Mouse (Mus musculus) limb, embryonic 15.5 days (tissue): ENCODE results near the gene Vmn2r9. TPM values are rescaled to one million over a fixed set of nuclear protein-coding genes. Genes with fewer than 3 reads are reported as not detected.
"Not testable (repeated sequence)": the region's sequence is repeated elsewhere in the genome, so short reads cannot be mapped to it uniquely, and the experiment has no call there.

Experiments
- ATAC-seq: fragments of 200-750 bp; cut with Nextera tagmentation; 2 replicates; pipeline ENCODE4 v1.8.0; 2017; ENCODE audit warnings: low read depth, moderate TSS enrichment; ENCODE audit not compliant: insufficient number of reproducible peaks, low FRiP score, low TSS enrichment
- H3K27ac ChIP-seq: fragments of 300-500 bp; sonication (generic); 2 replicates; pipeline ENCODE4 v1.5.1; 2015; ENCODE audit warnings: moderate library complexity, mild to moderate bottlenecking, inconsistent platforms
- H3K27me3 ChIP-seq: fragments of 300-500 bp; sonication (generic); 2 replicates; pipeline ENCODE4 v1.6.1; 2015; ENCODE audit warnings: inconsistent platforms
- H3K36me3 ChIP-seq: fragments of 300-500 bp; sonication (generic); 2 replicates; pipeline ENCODE4 v1.6.1; 2015; ENCODE audit warnings: inconsistent platforms
- H3K4me1 ChIP-seq: fragments of 300-500 bp; sonication (generic); 2 replicates; pipeline ENCODE4 v1.6.1; 2015; ENCODE audit warnings: inconsistent platforms
- H3K4me2 ChIP-seq: fragments of 300-500 bp; sonication (generic); 2 replicates; pipeline ENCODE4 v1.6.1; 2015; ENCODE audit warnings: mild to moderate bottlenecking, inconsistent platforms
- H3K4me3 ChIP-seq: fragments of 300-500 bp; sonication (generic); 2 replicates; pipeline ENCODE4 v1.5.1; 2015; ENCODE audit warnings: mild to moderate bottlenecking, inconsistent platforms
- H3K9ac ChIP-seq: fragments of 300-500 bp; sonication (generic); 2 replicates; pipeline ENCODE4 v1.6.1; 2015; ENCODE audit warnings: inconsistent platforms
- H3K9me3 ChIP-seq: fragments of 300-500 bp; sonication (generic); 2 replicates; pipeline ENCODE4 v1.6.1; 2016; ENCODE audit warnings: inconsistent platforms
- WGBS: fragments of 180-500 bp; shearing (Covaris S2); methylation state at CpG from one replicate; pipeline ENCODE4 v1.1.7; 2015; 5-methylcytosine and 5-hydroxymethylcytosine counted together
- polyA plus RNA-seq: library from polyadenylated mRNA; unstranded; fragments of >200 nt; fragmentation: Nextera tagmentation; extraction: Ambion mirVana; gene quantifications from 2 replicates; pipeline ENCODE4 v1.2.1, GENCODE M21; 2015

Gene Vmn2r9
- not detected in 2 replicates for polyA plus RNA-seq

DNA sequence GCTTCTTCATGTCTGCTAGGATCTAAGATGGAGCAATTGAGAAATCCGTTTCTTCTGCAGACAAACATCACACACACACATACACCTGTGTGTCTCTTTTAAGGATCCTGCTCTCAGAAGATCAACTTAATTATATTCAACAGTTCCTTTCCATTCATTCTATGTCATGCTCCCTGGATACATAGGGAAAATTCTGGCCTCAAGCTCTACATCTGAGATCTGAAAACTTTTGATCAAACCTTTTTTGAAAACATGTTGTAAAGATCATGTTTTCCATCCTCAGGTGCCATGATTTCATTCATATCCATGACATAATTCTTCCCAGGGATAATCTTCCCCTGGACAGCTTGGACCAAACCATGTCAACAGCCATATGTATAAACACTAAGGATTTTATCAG, at the start of gene Vmn2r9:
Vmn2r9 (minus strand) TSS at position 101 of the 400 bp plus-strand sequence.
- H3K9me3 ChIP-seq, ATAC-seq, H3K4me2 ChIP-seq, H3K27ac ChIP-seq, H3K4me1 ChIP-seq, H3K36me3 ChIP-seq, H3K9ac ChIP-seq, H3K27me3 ChIP-seq, H3K4me3 ChIP-seq: not testable (repeated sequence)
- 67% methylated on average over 1 of the region's 1 CpGs for WGBS

DNA sequence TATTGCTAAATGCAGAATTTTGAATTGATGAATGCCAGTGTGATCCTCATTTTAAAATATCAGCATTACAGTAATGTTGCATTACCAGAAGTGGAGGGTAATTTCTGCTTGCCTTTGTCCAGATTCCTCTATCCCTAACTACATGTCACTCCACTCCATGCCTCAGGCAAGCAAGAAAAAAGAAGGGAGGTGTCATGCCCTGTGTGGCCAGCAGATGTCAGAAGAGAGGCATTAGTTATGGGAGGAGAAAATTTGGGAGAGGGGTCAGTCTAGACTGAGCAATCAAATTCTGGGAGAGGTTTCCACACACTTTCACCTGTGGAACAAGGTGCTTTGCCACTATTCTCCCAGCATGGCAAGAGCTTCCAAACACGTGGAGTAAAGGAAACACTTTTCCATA, 14.3 kb upstream of the Vmn2r9 start:
- not testable (repeated sequence) for H3K9ac ChIP-seq, H3K27me3 ChIP-seq, H3K4me3 ChIP-seq, H3K4me2 ChIP-seq, ATAC-seq, H3K4me1 ChIP-seq, H3K36me3 ChIP-seq, H3K27ac ChIP-seq, H3K9me3 ChIP-seq
- 3% methylated on average over 1 of the region's 1 CpGs for WGBS

DNA sequence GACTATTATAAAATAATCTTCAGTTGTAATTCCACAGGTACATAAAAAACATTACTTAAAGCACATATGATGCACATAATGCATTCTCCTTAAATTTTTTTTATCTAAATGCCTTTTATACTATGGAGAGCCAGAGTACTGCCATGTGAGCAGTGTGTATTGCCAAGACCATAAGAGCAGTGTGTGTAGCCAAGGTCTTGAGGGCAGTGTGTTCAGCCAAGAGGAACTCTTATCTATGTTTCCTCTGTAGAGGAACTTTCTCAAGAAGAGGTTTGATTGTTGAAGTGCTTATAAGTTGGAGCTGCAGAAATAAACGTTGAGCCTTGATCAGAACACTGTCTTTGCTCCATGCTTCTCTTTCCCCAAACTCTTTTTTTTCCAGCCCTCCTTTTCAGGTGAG, 2.9 kb downstream of the Vmn2r9 start:
- Histone ChIP-seq H3K4me2 (no peak overlapping the region), H3K9ac (no peak overlapping the region), H3K9me3 (no peaks in the 10 kb centered on the region), H3K4me1 (no peaks in the 10 kb centered on the region), H3K27ac (no peak overlapping the region), H3K4me3 (no peak overlapping the region), H3K27me3 (no peaks in the 10 kb centered on the region), H3K36me3 (no peaks in the 10 kb centered on the region)
- ATAC-seq, result no peak
- WGBS, result 28% methylated on average over 1 of the region's 1 CpGs

DNA sequence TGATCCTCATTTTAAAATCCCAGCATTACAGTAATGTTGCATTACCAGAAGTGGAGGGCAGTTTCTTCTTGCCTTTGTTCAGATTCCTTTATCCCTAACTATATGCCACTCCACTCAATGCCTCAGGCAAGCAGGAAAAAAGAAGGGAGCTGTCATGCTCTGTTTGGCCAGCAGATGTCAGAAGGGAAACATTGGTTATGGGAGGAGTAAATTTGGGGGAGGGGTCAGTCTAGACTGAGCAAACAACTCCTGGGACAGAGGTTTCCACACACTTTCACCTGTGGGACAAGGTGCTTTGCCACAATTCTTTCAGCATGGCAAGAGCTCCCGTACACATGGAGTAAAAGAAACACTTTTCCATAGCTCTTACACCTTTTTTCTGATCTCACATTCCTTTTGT, 16.2 kb downstream of the Vmn2r9 start:
- Histone ChIP-seq H3K4me2 (no peak overlapping the region), H3K27me3 (no peaks in the 10 kb centered on the region), H3K4me1 (no peaks in the 10 kb centered on the region), H3K36me3 (no peaks in the 10 kb centered on the region), H3K4me3 (no peak overlapping the region), H3K27ac (no peak overlapping the region), H3K9me3 (no peaks in the 10 kb centered on the region), H3K9ac (no peak overlapping the region)
- 68% methylated on average over 1 of the region's 1 CpGs for WGBS
- no peak for ATAC-seq

DNA sequence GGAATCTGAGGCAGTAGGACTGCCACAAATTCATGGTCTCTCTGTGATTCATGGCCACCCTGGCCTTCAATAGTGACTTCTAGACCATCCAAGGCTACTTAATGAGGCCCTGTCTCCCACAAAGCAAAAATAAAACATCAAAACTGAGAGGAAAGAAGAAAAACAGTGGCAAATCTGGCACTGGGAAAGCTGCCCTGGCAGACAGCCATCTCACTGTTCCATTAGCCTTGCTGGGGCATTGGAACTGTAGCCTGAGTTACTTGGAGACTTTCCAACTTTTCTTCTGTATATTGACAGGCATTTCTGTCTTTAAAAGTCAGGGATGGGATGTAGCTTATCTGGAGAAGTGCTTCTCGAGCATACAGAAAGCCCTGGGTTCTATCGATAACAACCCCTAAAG, 29.1 kb downstream of the Vmn2r9 start:
- no peak overlapping the region for H3K4me3 ChIP-seq
- H3K9me3 ChIP-seq, result no peaks in the 10 kb centered on the region
- H3K27me3 ChIP-seq, result no peaks in the 10 kb centered on the region
- WGBS, result 88% methylated on average over 2 of the region's 2 CpGs
- no peak for ATAC-seq
- no peaks in the 10 kb centered on the region for H3K4me1 ChIP-seq
- no peaks in the 10 kb centered on the region for H3K36me3 ChIP-seq
- H3K27ac ChIP-seq, result no peak overlapping the region
- no peak overlapping the region for H3K4me2 ChIP-seq
- no peak overlapping the region for H3K9ac ChIP-seq

DNA sequence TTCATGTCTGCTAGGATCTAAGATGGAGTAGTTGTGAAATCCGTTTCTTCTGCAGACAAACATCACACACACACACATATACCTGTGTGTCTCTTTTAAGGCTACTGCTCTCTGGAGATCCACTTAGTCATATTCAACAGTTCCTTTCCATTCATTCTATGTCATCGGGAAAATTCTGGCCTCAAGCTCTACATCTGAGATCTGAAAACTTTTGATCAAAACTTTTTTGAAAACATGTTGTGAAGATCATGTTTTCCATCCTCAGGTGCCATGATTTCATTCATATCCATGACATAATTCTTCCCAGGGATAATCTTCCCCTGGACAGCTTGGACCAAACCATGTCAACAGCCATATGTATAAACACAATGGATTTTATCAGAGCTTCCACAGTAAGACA, 43.7 kb downstream of the Vmn2r9 start, which contains the start of gene Vmn2r8:
Vmn2r8 (minus strand) TSS at position 101 of the 400 bp plus-strand sequence.
- not testable (repeated sequence) for H3K4me1 ChIP-seq, H3K27ac ChIP-seq, H3K9me3 ChIP-seq, H3K4me3 ChIP-seq, H3K4me2 ChIP-seq, H3K9ac ChIP-seq, H3K36me3 ChIP-seq, H3K27me3 ChIP-seq, ATAC-seq
- 80% methylated on average over 2 of the region's 2 CpGs for WGBS

DNA sequence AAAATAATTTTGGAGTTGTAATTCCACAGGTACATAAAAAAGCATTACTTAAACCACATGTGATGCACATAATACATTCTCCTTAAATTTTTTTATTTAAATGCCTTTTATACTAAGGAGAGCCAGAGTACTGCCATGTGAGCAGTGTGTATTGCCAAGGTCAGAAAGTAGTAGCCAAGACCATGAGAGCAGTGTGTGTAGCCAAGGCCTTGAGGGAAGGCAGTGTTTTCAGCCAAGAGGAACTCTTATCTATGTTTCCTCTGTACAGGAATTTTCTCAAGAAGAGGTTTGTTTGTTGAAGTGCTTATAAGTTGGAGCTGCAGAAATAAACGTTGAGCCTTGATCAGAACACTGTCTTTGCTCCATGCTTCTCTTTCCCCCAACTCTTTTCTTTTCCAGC, 48.8 kb downstream of the Vmn2r9 start:
- 39% methylated on average over 1 of the region's 1 CpGs for WGBS
- Histone ChIP-seq H3K36me3 (no peaks in the 10 kb centered on the region), H3K4me3 (no peak overlapping the region), H3K27me3 (no peaks in the 10 kb centered on the region), H3K4me2 (no peak overlapping the region), H3K9me3 (no peaks in the 10 kb centered on the region), H3K4me1 (no peaks in the 10 kb centered on the region), H3K27ac (no peak overlapping the region), H3K9ac (no peak overlapping the region)
- no peak for ATAC-seq

DNA sequence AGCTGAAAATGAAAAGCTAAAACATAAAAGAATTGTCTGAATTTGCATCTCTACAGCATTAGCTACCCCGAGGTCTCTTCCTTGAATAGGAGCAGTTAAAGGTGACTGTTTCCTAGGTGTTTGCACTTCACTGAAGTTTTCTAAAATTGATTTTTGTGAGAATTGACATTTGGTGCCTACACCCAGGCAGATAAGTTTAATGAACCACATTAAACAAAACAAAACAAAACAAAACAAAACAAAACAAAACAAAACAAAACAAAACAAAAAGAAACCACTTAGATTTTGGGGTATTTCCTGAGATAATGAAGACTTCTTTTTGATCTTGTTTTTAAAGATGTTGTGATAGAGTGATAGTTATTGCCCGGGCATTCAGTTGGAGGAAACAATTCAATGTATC, 57.1 kb downstream of the Vmn2r9 start, which contains the start of gene Tmed11:
Tmed11 (minus strand) TSS at position 101 of the 400 bp plus-strand sequence.
- not testable (repeated sequence) for H3K27ac ChIP-seq, H3K9me3 ChIP-seq, H3K4me1 ChIP-seq, H3K9ac ChIP-seq, H3K36me3 ChIP-seq, H3K4me2 ChIP-seq, ATAC-seq, H3K4me3 ChIP-seq, H3K27me3 ChIP-seq
- 61% methylated on average over 2 of the region's 2 CpGs for WGBS

DNA sequence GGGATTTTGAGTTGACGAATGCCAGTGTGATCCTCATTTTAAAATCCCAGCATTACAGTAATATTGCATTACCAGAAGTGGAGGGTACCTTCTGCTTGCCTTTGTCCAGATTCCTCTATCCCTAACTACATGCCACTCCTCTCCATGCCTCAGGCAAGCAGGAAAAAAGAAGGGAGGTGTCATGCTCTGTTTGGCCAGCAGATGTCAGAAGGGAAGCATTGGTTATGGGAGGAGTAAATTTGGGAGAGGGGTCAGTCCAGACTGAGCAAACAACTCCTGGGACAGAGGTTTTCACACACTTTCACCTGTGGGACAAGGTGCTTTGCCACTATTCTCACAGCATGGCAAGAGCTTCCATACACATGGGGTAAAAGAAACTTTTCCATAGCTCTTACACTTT, 62.0 kb downstream of the Vmn2r9 start:
- 31% methylated on average over 1 of the region's 1 CpGs for WGBS

More for the DNA sequence above, 62.0 kb downstream of the Vmn2r9 start:
- ATAC-seq, H3K36me3 ChIP-seq, H3K4me1 ChIP-seq, H3K9me3 ChIP-seq, H3K27ac ChIP-seq, H3K4me3 ChIP-seq, H3K4me2 ChIP-seq, H3K27me3 ChIP-seq, H3K9ac ChIP-seq: not testable (repeated sequence)

Other genes starting within 250 kb of the Vmn2r9 start
- gene Gak, start 222.8 kb downstream of the Vmn2r9 start, polyA plus RNA-seq, result 47.9 and 48.8 TPM in 2 replicates
- 27.9 and 30.8 TPM in 2 replicates for gene Tmem175, start 222.8 kb downstream of the Vmn2r9 start, polyA plus RNA-seq
- gene Idua, start 192.3 kb downstream of the Vmn2r9 start, polyA plus RNA-seq, result 17.8 TPM in 2 replicates
- 15.7 and 17.1 TPM in 2 replicates for gene Dgkq, start 182.9 kb downstream of the Vmn2r9 start, polyA plus RNA-seq
- gene Slc26a1, start 177.0 kb downstream of the Vmn2r9 start, polyA plus RNA-seq, result 0.56 and 0.81 TPM in 2 replicates
- 32.0 and 36.1 TPM in 2 replicates for gene Fgfrl1, start 160.2 kb downstream of the Vmn2r9 start, polyA plus RNA-seq
- not detected in 2 replicates for gene Rnf212, start 77.6 kb downstream of the Vmn2r9 start, polyA plus RNA-seq
- gene Tmed11, start 57.2 kb downstream of the Vmn2r9 start, polyA plus RNA-seq, result not detected in 2 replicates
- not detected in 2 replicates for gene Vmn2r8, start 43.8 kb downstream of the Vmn2r9 start, polyA plus RNA-seq
- gene Vmn2r10, start 153.9 kb upstream of the Vmn2r9 start, polyA plus RNA-seq, result not detected in 2 replicates
- gene Vmn2r11, start 207.0 kb upstream of the Vmn2r9 start, polyA plus RNA-seq, result not detected in 2 replicates
- not detected in 2 replicates for gene Vmn2r12, start 245.3 kb upstream of the Vmn2r9 start, polyA plus RNA-seq